ENCODE assay signal across 13 mouse cellular contexts in the genomic region with DNA sequence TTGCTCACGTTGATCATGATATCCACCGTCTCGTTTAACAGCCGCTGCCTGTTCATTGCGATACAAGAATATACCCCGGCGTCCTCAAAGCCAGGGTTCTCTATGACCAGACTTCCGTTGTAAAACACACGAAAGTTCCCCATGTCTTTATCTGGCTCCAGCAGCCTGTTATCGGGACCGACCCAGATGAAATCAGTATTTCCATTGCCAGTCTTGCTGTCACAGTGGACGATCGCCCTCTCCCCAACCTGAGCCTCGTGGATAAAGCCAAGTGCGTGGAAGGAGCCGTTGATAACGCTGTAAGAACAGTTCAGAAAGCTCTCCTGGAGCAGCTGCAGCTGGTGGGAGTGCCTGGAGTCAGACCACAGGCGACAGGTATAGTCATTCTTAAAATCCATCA. TPM values are rescaled to one million over a fixed set of nuclear protein-coding genes. Genes with fewer than 3 reads are reported as not detected.
A peak's percentile ranks its signal among the peaks of the same experiment; 100 is the strongest.
DNase-seq lines count a peak whose midpoint lies in the region; ATAC-seq and TF ChIP-seq lines count a peak whose summit lies in the region.
"Had no signal": no experiment of that assay in that cellular context is flagged by ENCODE, and none has a peak within 500 bp of the region (broad histone marks: within the 10 kb centered on the region; RNA-seq: fewer than 3 reads in every experiment).

No protein-coding gene starts in this region.

- H3K4me3 ChIP-seq in lung, adult 2 months (replicated peaks; ENCODE audit: extremely low read depth, low read depth, low read length) = peak overlapping the region; percentile 2
- peak overlapping the region; percentile 9; the same call in 1 of the 2 replicates for H3K4me3 ChIP-seq in midbrain, postnatal 0 days (ENCODE audit: low read depth, low read length)
- no peak overlapping the region for H3K4me3 ChIP-seq in intestine, embryonic 15.5 days (replicated peaks)

- no peak overlapping the region for H3K27ac ChIP-seq in midbrain, postnatal 0 days (ENCODE audit: low read depth, low read length)
- no peak overlapping the region for H3K27ac ChIP-seq in intestine, embryonic 15.5 days

- WGBS in lung, adult 2 months = 73% methylated on average over 18 of the region's 18 CpGs
- 85% methylated on average over 18 of the region's 18 CpGs for WGBS in midbrain, postnatal 0 days
- 75% methylated on average over 18 of the region's 18 CpGs for WGBS in intestine, embryonic 15.5 days

- no peaks in the 10 kb centered on the region for H3K9me3 ChIP-seq in midbrain, postnatal 0 days (ENCODE audit: low read length)
- H3K9me3 ChIP-seq in intestine, embryonic 15.5 days = no peaks in the 10 kb centered on the region

- peaks cover 2% of the 10 kb centered on the region; the same call in 1 of the 2 replicates for H3K4me1 ChIP-seq in lung, adult 2 months (ENCODE audit: control insufficient read depth, insufficient read depth, low read length)
- H3K4me1 ChIP-seq in midbrain, postnatal 0 days (ENCODE audit: insufficient read depth, low read length) = peaks cover 8% of the 10 kb centered on the region; the same call in 1 of the 2 replicates
- H3K4me1 ChIP-seq in intestine, embryonic 15.5 days (replicated peaks) = no peaks in the 10 kb centered on the region

- no peaks in the 10 kb centered on the region for H3K27me3 ChIP-seq in midbrain, postnatal 0 days (ENCODE audit: insufficient read depth, low read length)
- peaks cover 11% of the 10 kb centered on the region; the same call in 1 of the 2 replicates for H3K27me3 ChIP-seq in intestine, embryonic 15.5 days (replicated peaks)
- H3K27me3 ChIP-seq: Patski had no signal

- DNase-seq in heart, adult 11 months = peak; percentile 85
- DNase-seq in heart, adult 9 months (ENCODE audit: low spot score in 2 of 2) = no peak
- no peak for DNase-seq in lung, adult 2 months
- no peak for DNase-seq in lung, postnatal 4 days
- peak; percentile 55 for DNase-seq in induced T-regulatory cell, adult 2 months (ENCODE audit: low read depth)
- DNase-seq in midbrain, postnatal 0 days (ENCODE audit: low spot score) = no peak
- DNase-seq in layer of hippocampus, adult 8-10 months (ENCODE audit: low spot score in 2 of 2) = no peak
- DNase-seq: gastrocnemius, postnatal 10 days; kidney, postnatal 14 days; lung, postnatal 14 days; thymus, postnatal 4 days had no signal

- no peak for TF ChIP-seq CTCF in lung, adult 2 months (IDR thresholded peaks at IDR 0.05; ENCODE audit: insufficient read depth, low read length)
- TF ChIP-seq CTCF in midbrain, postnatal 0 days (IDR thresholded peaks at IDR 0.05) = no peak

- H3K36me3 ChIP-seq in midbrain, postnatal 0 days (ENCODE audit: insufficient read depth, low read length) = no peaks in the 10 kb centered on the region
- no peaks in the 10 kb centered on the region for H3K36me3 ChIP-seq in intestine, embryonic 15.5 days

- no peak overlapping the region for H3K9ac ChIP-seq in midbrain, postnatal 0 days (replicated peaks; ENCODE audit: low read length, poor library complexity, severe bottlenecking)
- H3K9ac ChIP-seq in intestine, embryonic 15.5 days = no peak overlapping the region

- ATAC-seq in midbrain, postnatal 0 days (ENCODE audit: low FRiP score) = no peak
- ATAC-seq in intestine, embryonic 15.5 days = no peak
- ATAC-seq: Patski had no signal

- no peak for TF ChIP-seq POLR2A in lung, adult 2 months (IDR thresholded peaks at IDR 0.05; ENCODE audit: borderline replicate concordance, extremely low read depth, low read depth, low read length)

- peak overlapping the region; percentile 92 for H3K4me2 ChIP-seq in midbrain, postnatal 0 days (ENCODE audit: low read depth, low read length, poor library complexity, severe bottlenecking)
- no peak overlapping the region for H3K4me2 ChIP-seq in intestine, embryonic 15.5 days (replicated peaks)

RNA-seq across cellular contexts. Expression of a gene that starts 1.5 kb away (rescaled TPM):
- 19.8 and 24.8 TPM in 2 replicates for polyA plus RNA-seq in lung, adult 2 months (2012; rRNA removed)
- 8.8 and 10.4 TPM in 2 replicates for total RNA-seq in midbrain, postnatal 0 days (2014; rRNA removed)
- polyA plus RNA-seq in midbrain, postnatal 0 days (2015; fragmentation: Nextera tagmentation; extraction: Ambion mirVana) = 7.0 and 8.1 TPM in 2 replicates
- polyA plus RNA-seq in intestine, embryonic 15.5 days (2015; fragmentation: Nextera tagmentation; extraction: Ambion mirVana) = 3.4 and 4.0 TPM in 2 replicates
- 10 to 100 TPM in 3 of 4 experiments, 1 to 10 TPM in 1; 7.2 to 11.4 (median 10.5) TPM for total RNA-seq in layer of hippocampus, adult 8-10 months (2022)

RNA-seq across cellular contexts. Expression of a gene that starts 1.7 kb away (rescaled TPM):
- polyA plus RNA-seq in lung, adult 2 months (2012; rRNA removed) = 4.2 and 4.9 TPM in 2 replicates
- total RNA-seq in midbrain, postnatal 0 days (2014; rRNA removed) = 21.8 and 22.4 TPM in 2 replicates
- 17.4 and 20.1 TPM in 2 replicates for polyA plus RNA-seq in midbrain, postnatal 0 days (2015; fragmentation: Nextera tagmentation; extraction: Ambion mirVana)
- polyA plus RNA-seq in intestine, embryonic 15.5 days (2015; fragmentation: Nextera tagmentation; extraction: Ambion mirVana) = 6.8 and 8.3 TPM in 2 replicates
- total RNA-seq in layer of hippocampus, adult 8-10 months (2022) = 10 to 100 TPM; 18.3 to 26.9 (median 20.8) TPM

Comparison
In these comparisons a context has a peak if more than half of its experiments do, and no peak if none do; other contexts are left out.
1. DNase-seq: peak in heart, adult 11 months (single experiment) and induced T-regulatory cell, adult 2 months (single experiment); none in heart, adult 9 months (0 of 2), lung, adult 2 months (single experiment), lung, postnatal 4 days (0 of 2), midbrain, postnatal 0 days (single experiment) and layer of hippocampus, adult 8-10 months (0 of 2).